Mouse (Mus musculus) neural tube, embryonic 12.5 days (tissue): ENCODE measurements around the gene Zyx. TPM values are rescaled to one million over a fixed set of nuclear protein-coding genes. Genes with fewer than 3 reads are reported as not detected.

Experiments used
- ATAC-seq: fragments of 200-750 bp; cut with Nextera tagmentation; 2 replicates; pipeline ENCODE4 v1.8.0; 2017; ENCODE audit warnings: low read depth, mild to moderate bottlenecking, moderate TSS enrichment, moderate library complexity; ENCODE audit not compliant: low FRiP score
- H3K27ac ChIP-seq: fragments of 300-500 bp; sonication (generic); 2 replicates; pipeline ENCODE4 v1.5.1; 2016
- H3K27me3 ChIP-seq: fragments of 300-500 bp; sonication (generic); replicated peaks from 2 replicates; pipeline ENCODE4 v1.6.1; 2016; ENCODE audit warnings: mild to moderate bottlenecking
- H3K36me3 ChIP-seq: fragments of 300-500 bp; sonication (generic); 2 replicates; pipeline ENCODE4 v1.6.1; 2016; ENCODE audit warnings: mild to moderate bottlenecking
- H3K4me1 ChIP-seq: fragments of 300-500 bp; sonication (generic); 2 replicates; pipeline ENCODE4 v1.6.1; 2016
- H3K4me2 ChIP-seq: fragments of 300-500 bp; sonication (generic); replicated peaks from 2 replicates; pipeline ENCODE4 v1.6.1; 2016; ENCODE audit warnings: mild to moderate bottlenecking
- H3K4me3 ChIP-seq: fragments of 300-500 bp; sonication (generic); 2 replicates; pipeline ENCODE4 v1.5.1; 2016
- H3K9ac ChIP-seq: fragments of 300-500 bp; sonication (generic); 2 replicates; pipeline ENCODE4 v1.6.1; 2016; ENCODE audit warnings: mild to moderate bottlenecking
- H3K9me3 ChIP-seq: fragments of 300-500 bp; sonication (generic); 2 replicates; pipeline ENCODE4 v1.6.1; 2016; ENCODE audit warnings: mild to moderate bottlenecking
- WGBS: fragments of 180-500 bp; shearing (Covaris S2); methylation state at CpG from one replicate; pipeline ENCODE4 v1.1.7; 2016; 5-methylcytosine and 5-hydroxymethylcytosine counted together
- polyA plus RNA-seq: library from polyadenylated mRNA; unstranded; fragments of >200 nt; fragmentation: Nextera tagmentation; extraction: Ambion mirVana; gene quantifications from 2 replicates; pipeline ENCODE4 v1.2.1, GENCODE M21; 2016

Zyx gene
- polyA plus RNA-seq, 1 experiment from 2014 or later, result 77.5 TPM

- Histone ChIP-seq H3K4me3 (no peak overlapping the region), H3K9me3 (no peaks in the 10 kb centered on the region), H3K9ac (no peak overlapping the region), H3K36me3 (peaks cover 34% of the 10 kb centered on the region), H3K4me1 (no peaks in the 10 kb centered on the region), H3K27me3 (no peaks in the 10 kb centered on the region), H3K27ac (no peak overlapping the region), H3K4me2 (no peak overlapping the region)
- no peak for ATAC-seq
- WGBS, result 85% methylated on average over 1 of the region's 1 CpGs
These were observed 12.6 kb downstream of the Zyx start for GRCm38 (mm10) chr6:42362074-42362473.

GRCm38 (mm10) chr6:42362497-42362896 is 13.1 kb downstream of the Zyx start:
- Histone ChIP-seq H3K9ac (no peak overlapping the region), H3K4me1 (no peaks in the 10 kb centered on the region), H3K9me3 (no peaks in the 10 kb centered on the region), H3K27me3 (no peaks in the 10 kb centered on the region), H3K27ac (no peak overlapping the region), H3K4me3 (no peak overlapping the region), H3K36me3 (peaks cover 31% of the 10 kb centered on the region), H3K4me2 (no peak overlapping the region)
- ATAC-seq, result no peak
- WGBS, result 80% methylated on average over 1 of the region's 1 CpGs

- no peaks in the 10 kb centered on the region for H3K4me1 ChIP-seq
- no peak overlapping the region for H3K9ac ChIP-seq
- H3K4me2 ChIP-seq, result no peak overlapping the region
- H3K27me3 ChIP-seq, result no peaks in the 10 kb centered on the region
- ATAC-seq, result no peak
- H3K36me3 ChIP-seq, result peaks cover 26% of the 10 kb centered on the region
- no peaks in the 10 kb centered on the region for H3K9me3 ChIP-seq
- WGBS, result 60% methylated on average over 3 of the region's 3 CpGs
- no peak overlapping the region for H3K27ac ChIP-seq
- no peak overlapping the region for H3K4me3 ChIP-seq
These were observed 13.5 kb downstream of the Zyx start for GRCm38 (mm10) chr6:42362974-42363373.

- Histone ChIP-seq H3K4me2 (no peak overlapping the region), H3K27me3 (no peaks in the 10 kb centered on the region), H3K4me3 (no peak overlapping the region), H3K36me3 (peaks cover 15% of the 10 kb centered on the region), H3K9ac (no peak overlapping the region), H3K4me1 (no peaks in the 10 kb centered on the region), H3K9me3 (no peaks in the 10 kb centered on the region), H3K27ac (no peak overlapping the region)
- WGBS, result 89% methylated on average over 4 of the region's 4 CpGs
- ATAC-seq, result no peak
These were observed 14.6 kb downstream of the Zyx start for GRCm38 (mm10) chr6:42364066-42364465.

GRCm38 (mm10) chr6:42364607-42365006 is 15.2 kb downstream of the Zyx start:
- no peak for ATAC-seq
- WGBS, result 95% methylated on average over 15 of the region's 15 CpGs
- Histone ChIP-seq H3K9me3 (no peaks in the 10 kb centered on the region), H3K27ac (no peak overlapping the region), H3K36me3 (peaks cover 10% of the 10 kb centered on the region), H3K4me1 (no peaks in the 10 kb centered on the region), H3K4me2 (no peak overlapping the region), H3K27me3 (no peaks in the 10 kb centered on the region), H3K9ac (no peak overlapping the region), H3K4me3 (no peak overlapping the region)

- no peak for ATAC-seq
- Histone ChIP-seq H3K27ac (no peak overlapping the region), H3K36me3 (peaks cover 3% of the 10 kb centered on the region; the same call in 1 of the 2 replicates), H3K4me2 (no peak overlapping the region), H3K27me3 (no peaks in the 10 kb centered on the region), H3K9me3 (no peaks in the 10 kb centered on the region), H3K9ac (no peak overlapping the region), H3K4me3 (no peak overlapping the region), H3K4me1 (no peaks in the 10 kb centered on the region)
- 91% methylated on average over 6 of the region's 6 CpGs for WGBS
These were observed 15.8 kb downstream of the Zyx start for GRCm38 (mm10) chr6:42365215-42365614.

GRCm38 (mm10) chr6:42369870-42370269 is 20.4 kb downstream of the Zyx start:
- Histone ChIP-seq H3K27ac (no peak overlapping the region), H3K27me3 (peaks cover 8% of the 10 kb centered on the region; the same call in 1 of the 2 replicates), H3K9me3 (no peaks in the 10 kb centered on the region), H3K4me2 (no peak overlapping the region), H3K36me3 (no peaks in the 10 kb centered on the region), H3K9ac (no peak overlapping the region), H3K4me3 (no peak overlapping the region), H3K4me1 (peaks cover 14% of the 10 kb centered on the region)
- ATAC-seq, result no peak
- 9% methylated on average over 3 of the region's 3 CpGs for WGBS

GRCm38 (mm10) chr6:42370630-42371363 is 21.4 kb downstream of the Zyx start:
- Histone ChIP-seq H3K4me2 (no peak overlapping the region), H3K9ac (no peak overlapping the region), H3K27ac (no peak overlapping the region), H3K4me3 (no peak overlapping the region), H3K27me3 (peaks cover 8% of the 10 kb centered on the region; the same call in 1 of the 2 replicates), H3K4me1 (peaks cover 14% of the 10 kb centered on the region), H3K36me3 (no peaks in the 10 kb centered on the region), H3K9me3 (no peaks in the 10 kb centered on the region)
- ATAC-seq, result no peak
- WGBS, result 30% methylated on average over 4 of the region's 4 CpGs

GRCm38 (mm10) chr6:42372001-42372400 is 22.6 kb downstream of the Zyx start:
- H3K36me3 ChIP-seq, result no peaks in the 10 kb centered on the region
- peaks cover 14% of the 10 kb centered on the region for H3K4me1 ChIP-seq
- no peak overlapping the region for H3K27ac ChIP-seq
- H3K4me2 ChIP-seq, result no peak overlapping the region
- WGBS, result 7% methylated on average over 3 of the region's 3 CpGs
- H3K9ac ChIP-seq, result no peak overlapping the region
- H3K9me3 ChIP-seq, result no peaks in the 10 kb centered on the region
- ATAC-seq, result peak; percentile 11; the same call in 1 of the 2 replicates
- H3K4me3 ChIP-seq, result no peak overlapping the region
- peaks cover 8% of the 10 kb centered on the region; the same call in 1 of the 2 replicates for H3K27me3 ChIP-seq

GRCm38 (mm10) chr6:42372421-42372815 is 23.0 kb downstream of the Zyx start:
- WGBS, result 23% methylated on average over 9 of the region's 9 CpGs
- Histone ChIP-seq H3K4me2 (peak overlapping the region; percentile 98), H3K4me3 (peak overlapping the region; percentile 45; the same call in 1 of the 2 replicates), H3K9ac (0 out of 2 replicates have a peak overlapping the region, but pooled peaks have one; percentile 48), H3K36me3 (no peaks in the 10 kb centered on the region), H3K27ac (no peak overlapping the region), H3K27me3 (peaks cover 8% of the 10 kb centered on the region; the same call in 1 of the 2 replicates), H3K9me3 (no peaks in the 10 kb centered on the region), H3K4me1 (peaks cover 14% of the 10 kb centered on the region)
- peak; percentile 21; the same call in 1 of the 2 replicates for ATAC-seq

- under 1% methylated on average over 36 of the region's 36 CpGs for WGBS
- peak; percentile 75 for ATAC-seq
- no peak within 1 kb of the TSS for H3K27ac ChIP-seq
These were observed 23.6 kb downstream of the Zyx start, which contains the start of gene Epha1 for GRCm38 (mm10) chr6:42372816-42373547. Gene Epha1 (minus strand): TSS chr6:42373268.

More at GRCm38 (mm10) chr6:42372816-42373547, 23.6 kb downstream of the Zyx start, which contains the start of gene Epha1:
- Histone ChIP-seq H3K27me3 (peaks cover 8% of the 10 kb centered on the region; the same call in 1 of the 2 replicates), H3K9ac (peak within 1 kb of the TSS; percentile 48; the same call in 1 of the 2 replicates), H3K4me1 (peaks cover 14% of the 10 kb centered on the region), H3K36me3 (no peaks in the 10 kb centered on the region), H3K4me2 (peak within 1 kb of the TSS; percentile 98), H3K9me3 (no peaks in the 10 kb centered on the region), H3K4me3 (peak within 1 kb of the TSS; percentile 45)
